Mouse (Mus musculus) heart, embryonic 12.5 days (tissue): ENCODE measurements at regions not wholly inside any gene's neighbourhood (a gene's known extent, or its start where the extent isn't known, plus 50 kb on each side); places are given as distances from the start of the nearest gene placed in this dataset.

Experiments
- ATAC-seq: fragments of 200-750 bp; cut with Nextera tagmentation; 2 replicates; pipeline ENCODE4 v1.8.0; 2017; ENCODE audit warnings: moderate TSS enrichment, moderate library complexity; ENCODE audit not compliant: insufficient number of reproducible peaks, low FRiP score
- H3K27ac ChIP-seq: fragments of 300-500 bp; sonication (generic); 2 replicates; pipeline ENCODE4 v1.5.1; 2016; ENCODE audit warnings: mild to moderate bottlenecking, moderate library complexity; ENCODE audit not compliant: poor library complexity, severe bottlenecking
- H3K27me3 ChIP-seq: fragments of 300-500 bp; sonication (generic); replicated peaks from 2 replicates; pipeline ENCODE4 v1.6.1; 2016; ENCODE audit warnings: mild to moderate bottlenecking, moderate library complexity
- H3K36me3 ChIP-seq: fragments of 300-500 bp; sonication (generic); 2 replicates; pipeline ENCODE4 v1.6.1; 2016; ENCODE audit warnings: mild to moderate bottlenecking, moderate library complexity
- H3K4me1 ChIP-seq: fragments of 300-500 bp; sonication (generic); replicated peaks from 2 replicates; pipeline ENCODE4 v1.6.1; 2016; ENCODE audit warnings: mild to moderate bottlenecking
- H3K4me2 ChIP-seq: fragments of 300-500 bp; sonication (generic); 2 replicates; pipeline ENCODE4 v1.6.1; 2016; ENCODE audit warnings: mild to moderate bottlenecking, moderate library complexity
- H3K4me3 ChIP-seq: fragments of 300-500 bp; sonication (generic); 2 replicates; pipeline ENCODE4 v1.5.1; 2016; ENCODE audit warnings: mild to moderate bottlenecking
- H3K9ac ChIP-seq: fragments of 300-500 bp; sonication (generic); 2 replicates; pipeline ENCODE4 v1.6.1; 2016; ENCODE audit warnings: mild to moderate bottlenecking, moderate library complexity
- H3K9me3 ChIP-seq: fragments of 300-500 bp; sonication (generic); replicated peaks from 2 replicates; pipeline ENCODE4 v1.6.1; 2016; ENCODE audit warnings: mild to moderate bottlenecking, moderate library complexity
- WGBS: fragments of 180-500 bp; shearing (Covaris S2); methylation state at CpG from one replicate; pipeline ENCODE4 v1.1.7; 2016; 5-methylcytosine and 5-hydroxymethylcytosine counted together

DNA sequence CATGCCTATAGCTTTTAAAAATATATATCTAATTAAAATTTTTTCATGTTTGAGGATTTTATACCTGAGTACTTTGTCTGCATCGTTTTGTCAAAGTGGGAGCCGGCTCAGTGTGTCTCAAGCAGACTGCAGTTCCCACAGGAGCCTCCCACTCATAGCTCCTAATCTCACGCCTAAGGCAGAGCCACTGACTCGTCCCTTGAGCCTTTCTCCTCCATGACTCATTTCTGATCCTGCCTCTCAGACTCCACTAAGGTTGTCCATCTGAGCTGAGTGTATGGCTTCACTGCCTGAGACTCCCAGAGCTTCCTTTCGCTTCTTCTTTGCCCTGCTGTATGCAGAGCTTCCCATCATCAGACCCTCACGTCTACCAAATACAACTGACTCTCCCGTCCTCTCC, 98.8 kb downstream of the Efnb2 start:
- Histone ChIP-seq H3K4me1 (no peaks in the 10 kb centered on the region), H3K9me3 (no peaks in the 10 kb centered on the region), H3K4me3 (no peak overlapping the region), H3K9ac (no peak overlapping the region), H3K36me3 (no peaks in the 10 kb centered on the region), H3K27ac (no peak overlapping the region), H3K27me3 (no peaks in the 10 kb centered on the region), H3K4me2 (no peak overlapping the region)
- no peak for ATAC-seq
- 61% methylated on average over 7 of the region's 7 CpGs for WGBS

- Histone ChIP-seq H3K4me1 (no peaks in the 10 kb centered on the region), H3K27ac (no peak overlapping the region), H3K9ac (no peak overlapping the region), H3K36me3 (no peaks in the 10 kb centered on the region), H3K4me3 (no peak overlapping the region), H3K27me3 (no peaks in the 10 kb centered on the region), H3K9me3 (no peaks in the 10 kb centered on the region), H3K4me2 (no peak overlapping the region)
- WGBS, result 82% methylated on average over 7 of the region's 7 CpGs
- no peak for ATAC-seq
Measured at GRCm38 (mm10) chr8:8558050-8558449, 103.0 kb downstream of the Efnb2 start.

DNA sequence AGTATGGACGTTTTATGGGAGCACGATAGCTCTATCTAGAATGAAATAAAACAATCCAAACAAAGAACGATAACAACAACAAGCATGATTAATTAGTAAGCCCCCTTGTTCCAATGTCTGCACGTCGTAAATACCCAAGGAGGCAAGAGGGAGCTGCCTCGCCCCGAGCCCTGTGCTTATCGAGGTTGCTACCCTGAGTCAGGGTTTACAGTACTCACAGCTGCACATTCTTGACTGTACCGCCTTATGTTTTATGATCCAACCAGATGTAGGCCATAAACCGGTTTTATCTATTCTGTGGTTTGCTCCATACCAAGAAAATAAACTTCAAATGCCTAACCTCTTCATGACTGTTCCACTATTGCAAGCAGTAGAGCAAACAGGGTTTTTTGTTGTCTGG, 104.9 kb downstream of the Efnb2 start:
- no peak for ATAC-seq
- H3K27me3 ChIP-seq, result no peaks in the 10 kb centered on the region
- H3K4me1 ChIP-seq, result no peaks in the 10 kb centered on the region
- no peak overlapping the region for H3K4me2 ChIP-seq
- H3K36me3 ChIP-seq, result no peaks in the 10 kb centered on the region
- no peak overlapping the region for H3K9ac ChIP-seq
- H3K27ac ChIP-seq, result no peak overlapping the region
- no peaks in the 10 kb centered on the region; the same call in 1 of the 2 replicates for H3K9me3 ChIP-seq
- no peak overlapping the region for H3K4me3 ChIP-seq
- 81% methylated on average over 10 of the region's 10 CpGs for WGBS

- H3K27ac ChIP-seq, result no peak overlapping the region
- no peak overlapping the region for H3K9ac ChIP-seq
- WGBS, result 78% methylated on average over 5 of the region's 5 CpGs
- H3K4me2 ChIP-seq, result no peak overlapping the region
- no peak for ATAC-seq
- H3K36me3 ChIP-seq, result no peaks in the 10 kb centered on the region
- no peaks in the 10 kb centered on the region for H3K27me3 ChIP-seq
- H3K4me1 ChIP-seq, result no peaks in the 10 kb centered on the region
- peaks cover 5% of the 10 kb centered on the region; the same call in 1 of the 2 replicates for H3K9me3 ChIP-seq
- no peak overlapping the region for H3K4me3 ChIP-seq
Measured at GRCm38 (mm10) chr8:8554691-8555090, 106.4 kb downstream of the Efnb2 start.

GRCm38 (mm10) chr8:8552779-8553178, 108.3 kb downstream of the Efnb2 start:
- no peaks in the 10 kb centered on the region for H3K4me1 ChIP-seq
- H3K9ac ChIP-seq, result no peak overlapping the region
- 90% methylated on average over 1 of the region's 1 CpGs for WGBS
- no peaks in the 10 kb centered on the region for H3K27me3 ChIP-seq
- no peaks in the 10 kb centered on the region for H3K36me3 ChIP-seq
- peaks cover 5% of the 10 kb centered on the region; the same call in 1 of the 2 replicates for H3K9me3 ChIP-seq
- ATAC-seq, result no peak
- H3K4me2 ChIP-seq, result no peak overlapping the region
- H3K4me3 ChIP-seq, result no peak overlapping the region
- no peak overlapping the region for H3K27ac ChIP-seq

DNA sequence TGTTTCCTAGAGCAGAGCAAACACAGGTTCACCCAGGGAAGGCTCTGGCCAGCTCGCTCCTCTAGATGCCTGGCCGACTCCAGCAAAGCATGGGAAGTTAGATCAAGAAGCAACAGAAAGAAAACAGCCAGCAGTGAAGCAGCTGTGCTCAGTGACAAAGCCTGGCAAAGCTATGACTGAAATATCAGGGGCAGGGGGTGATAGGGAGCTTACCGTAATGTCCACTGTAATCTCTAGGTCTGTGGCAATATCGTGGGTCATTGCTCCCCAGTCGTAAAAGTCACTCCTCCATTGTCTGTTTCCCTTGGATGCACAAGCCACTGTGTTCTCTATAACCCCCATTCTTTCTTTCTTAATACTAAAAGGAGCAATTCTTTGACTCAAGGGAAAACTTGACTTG, 124.4 kb downstream of the Efnb2 start:
- Histone ChIP-seq H3K4me1 (no peaks in the 10 kb centered on the region), H3K4me3 (no peak overlapping the region), H3K4me2 (no peak overlapping the region), H3K27me3 (no peaks in the 10 kb centered on the region), H3K9me3 (no peaks in the 10 kb centered on the region), H3K27ac (no peak overlapping the region), H3K9ac (no peak overlapping the region), H3K36me3 (no peaks in the 10 kb centered on the region)
- 85% methylated on average over 5 of the region's 5 CpGs for WGBS
- no peak for ATAC-seq

- WGBS, result 52% methylated on average over 6 of the region's 6 CpGs
- no peak for ATAC-seq
Measured at GRCm38 (mm10) chr8:8534787-8535186, 126.3 kb downstream of the Efnb2 start.

GRCm38 (mm10) chr8:8532907-8533306, 128.1 kb downstream of the Efnb2 start:
- Histone ChIP-seq H3K27ac (no peak overlapping the region), H3K4me1 (0 out of 2 replicates have a peak, but pooled peaks cover 6% of the 10 kb centered on the region), H3K27me3 (no peaks in the 10 kb centered on the region), H3K4me2 (no peak overlapping the region), H3K9me3 (no peaks in the 10 kb centered on the region), H3K36me3 (no peaks in the 10 kb centered on the region), H3K9ac (no peak overlapping the region), H3K4me3 (no peak overlapping the region)
- ATAC-seq, result no peak
- 76% methylated on average over 5 of the region's 5 CpGs for WGBS

More at GRCm38 (mm10) chr8:8534787-8535186, 126.3 kb downstream of the Efnb2 start:
- Histone ChIP-seq H3K4me1 (0 out of 2 replicates have a peak, but pooled peaks cover 6% of the 10 kb centered on the region), H3K4me2 (no peak overlapping the region), H3K27ac (no peak overlapping the region), H3K36me3 (no peaks in the 10 kb centered on the region), H3K9me3 (no peaks in the 10 kb centered on the region), H3K27me3 (no peaks in the 10 kb centered on the region), H3K9ac (no peak overlapping the region), H3K4me3 (no peak overlapping the region)

DNA sequence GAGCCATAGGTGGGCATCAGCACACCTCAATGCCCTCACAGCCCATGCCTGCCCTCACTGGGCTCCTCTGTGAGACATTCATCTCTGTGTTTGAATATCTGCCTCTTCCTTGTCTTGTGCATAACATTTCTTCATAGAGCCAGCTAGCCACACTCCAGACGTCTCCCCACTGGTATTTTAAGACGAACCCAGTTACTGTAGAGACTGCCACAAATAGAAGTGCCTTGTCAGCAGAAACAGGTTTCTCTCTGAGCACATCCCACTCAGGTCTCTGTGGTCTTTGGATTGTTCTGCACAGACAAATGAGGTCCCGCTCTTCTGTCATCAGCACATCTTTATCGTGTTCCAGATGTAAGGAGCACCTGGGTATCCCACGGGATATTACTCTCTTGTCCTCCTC, 130.5 kb downstream of the Efnb2 start:
- Histone ChIP-seq H3K9ac (no peak overlapping the region), H3K9me3 (no peaks in the 10 kb centered on the region), H3K4me2 (no peak overlapping the region), H3K4me3 (no peak overlapping the region), H3K27ac (no peak overlapping the region), H3K36me3 (no peaks in the 10 kb centered on the region), H3K4me1 (0 out of 2 replicates have a peak, but pooled peaks cover 6% of the 10 kb centered on the region), H3K27me3 (no peaks in the 10 kb centered on the region)
- no peak for ATAC-seq
- WGBS, result 49% methylated on average over 5 of the region's 5 CpGs

DNA sequence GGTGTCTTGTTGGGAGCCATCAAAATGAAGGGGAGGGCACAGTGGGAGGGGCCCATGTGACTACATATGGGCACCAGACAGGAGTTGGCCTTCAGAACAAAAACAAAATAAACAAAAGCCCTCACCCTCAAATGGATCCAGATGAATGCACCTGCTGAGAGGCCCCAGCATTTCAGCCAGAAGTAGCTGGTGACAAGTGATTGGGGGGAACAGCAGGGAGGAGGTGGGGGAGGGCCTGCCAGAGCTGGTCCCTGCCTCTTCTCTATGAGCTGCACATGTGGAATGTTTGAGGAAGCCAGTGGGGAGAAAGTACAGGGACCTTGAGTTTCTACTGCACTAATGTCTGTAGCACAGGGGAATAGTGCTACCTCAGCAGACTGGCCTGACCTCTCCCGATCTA, 139.5 kb downstream of the Efnb2 start:
- Histone ChIP-seq H3K36me3 (no peaks in the 10 kb centered on the region), H3K9me3 (0 out of 2 replicates have a peak, but pooled peaks cover 4% of the 10 kb centered on the region), H3K4me2 (no peak overlapping the region), H3K4me1 (peaks cover 9% of the 10 kb centered on the region), H3K4me3 (no peak overlapping the region), H3K27ac (no peak overlapping the region), H3K27me3 (no peaks in the 10 kb centered on the region), H3K9ac (no peak overlapping the region)
- 57% methylated on average over 1 of the region's 1 CpGs for WGBS
- ATAC-seq, result no peak

- WGBS, result 87% methylated on average over 3 of the region's 3 CpGs
Measured at GRCm38 (mm10) chr8:8519772-8520191, 141.3 kb downstream of the Efnb2 start.

GRCm38 (mm10) chr8:8517599-8517998, 143.4 kb downstream of the Efnb2 start:
- 70% methylated on average over 2 of the region's 2 CpGs for WGBS
- ATAC-seq, result no peak
- H3K4me2 ChIP-seq, result no peak overlapping the region
- H3K27me3 ChIP-seq, result no peaks in the 10 kb centered on the region
- H3K36me3 ChIP-seq, result no peaks in the 10 kb centered on the region
- H3K9me3 ChIP-seq, result 0 out of 2 replicates have a peak, but pooled peaks cover 4% of the 10 kb centered on the region
- H3K9ac ChIP-seq, result no peak overlapping the region
- peaks cover 9% of the 10 kb centered on the region for H3K4me1 ChIP-seq
- H3K4me3 ChIP-seq, result no peak overlapping the region
- no peak overlapping the region for H3K27ac ChIP-seq

More at GRCm38 (mm10) chr8:8519772-8520191, 141.3 kb downstream of the Efnb2 start:
- no peak for ATAC-seq
- no peak overlapping the region for H3K4me2 ChIP-seq
- H3K9ac ChIP-seq, result no peak overlapping the region
- H3K36me3 ChIP-seq, result no peaks in the 10 kb centered on the region
- no peak overlapping the region for H3K27ac ChIP-seq
- no peak overlapping the region for H3K4me3 ChIP-seq
- no peaks in the 10 kb centered on the region for H3K27me3 ChIP-seq
- H3K4me1 ChIP-seq, result peaks cover 9% of the 10 kb centered on the region
- H3K9me3 ChIP-seq, result 0 out of 2 replicates have a peak, but pooled peaks cover 4% of the 10 kb centered on the region
